Mouse (Mus musculus) spleen, postnatal 10 days (tissue): ENCODE measurements at regions not wholly inside any gene's neighbourhood (a gene's known extent, or its start where the extent isn't known, plus 50 kb on each side); places are given as distances from the start of the nearest gene placed in this dataset.
"Not testable (repeated sequence)": the region's sequence is repeated elsewhere in the genome, so short reads cannot be mapped to it uniquely, and the experiment has no call there.

ENCODE experiments used
- DNase-seq, 2 experiments: peaks; one replicate each; pipeline ENCODE4 v3.0.0; 2021 to 2022; ENCODE audit warnings: low spot score in 2 of 2

DNA sequence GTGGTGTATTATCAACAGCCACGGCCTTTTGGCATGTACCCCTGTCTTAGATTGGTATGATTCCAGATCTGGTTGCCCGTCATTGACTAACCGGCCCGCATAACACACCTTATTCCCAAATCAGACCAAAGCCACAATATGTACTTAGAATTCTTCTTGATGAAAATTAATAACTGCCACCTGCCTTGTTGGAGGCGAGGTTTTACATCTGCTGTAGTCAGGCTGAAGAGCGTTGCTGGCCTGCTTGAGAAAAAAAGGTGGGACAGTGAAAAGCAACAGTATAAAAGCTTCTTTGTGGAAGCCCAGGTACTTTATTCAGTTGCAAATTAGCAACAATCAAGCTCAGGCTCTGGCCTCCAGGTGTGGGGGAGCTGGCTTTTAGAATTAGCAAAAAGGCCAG, 223.6 kb upstream of the Car8 start:
- DNase-seq: not testable (repeated sequence)

DNA sequence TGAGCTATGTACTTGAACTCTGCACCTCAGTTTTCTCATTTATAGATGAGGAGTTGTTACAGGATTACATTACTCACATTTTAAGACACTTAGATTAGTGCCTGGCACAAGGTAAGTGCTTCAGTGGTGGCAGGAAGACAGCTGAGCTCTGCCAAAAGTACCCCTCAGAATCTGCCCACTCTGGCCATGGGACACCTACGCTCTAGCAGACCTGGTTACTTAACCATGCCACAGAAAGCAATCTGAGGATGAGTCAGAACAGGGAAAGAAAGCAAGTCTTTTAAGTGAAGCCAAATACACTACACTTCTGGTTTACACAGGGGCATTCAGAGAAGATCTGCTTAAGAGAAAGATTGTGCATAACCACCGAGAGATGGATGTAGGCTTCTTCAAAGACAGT, 215.5 kb upstream of the Car8 start:
- no peak for DNase-seq

DNA sequence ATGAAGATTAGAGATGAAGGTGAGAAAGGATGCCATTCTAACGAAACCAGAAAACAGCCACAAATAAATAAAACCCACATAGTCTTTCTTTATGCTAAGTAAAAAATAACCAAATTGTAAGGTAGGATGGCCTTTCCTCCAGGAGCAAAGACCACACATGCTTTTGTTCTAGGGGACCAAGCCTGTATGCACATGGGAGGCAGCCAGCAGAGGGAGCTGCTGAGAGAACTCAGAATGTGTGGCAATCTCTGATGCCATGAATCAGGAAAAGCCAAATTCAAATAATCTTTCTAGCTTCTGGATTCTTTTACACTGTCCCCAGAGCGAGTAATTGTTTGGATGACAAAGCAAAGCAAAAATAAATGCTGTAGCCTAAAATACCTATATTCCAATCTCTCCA, 193.6 kb upstream of the Car8 start:
- peak in 1 of 2 experiments; percentile 39 for DNase-seq

DNA sequence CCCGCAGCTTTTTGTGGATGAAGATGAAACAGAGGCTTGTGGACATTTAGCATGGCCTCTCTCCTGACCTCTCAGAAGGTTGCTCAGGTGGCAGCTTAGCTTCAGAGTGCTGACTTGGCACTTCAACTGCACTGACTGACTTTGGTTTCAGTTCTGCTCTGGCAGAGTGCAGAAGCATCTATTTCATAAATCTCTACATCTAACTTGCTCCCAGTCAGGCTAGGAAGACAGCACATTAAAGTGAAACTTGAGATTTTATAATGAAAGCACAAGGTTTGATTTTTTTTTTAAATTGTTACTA, 192.1 kb upstream of the Car8 start:
- DNase-seq: no peak

DNA sequence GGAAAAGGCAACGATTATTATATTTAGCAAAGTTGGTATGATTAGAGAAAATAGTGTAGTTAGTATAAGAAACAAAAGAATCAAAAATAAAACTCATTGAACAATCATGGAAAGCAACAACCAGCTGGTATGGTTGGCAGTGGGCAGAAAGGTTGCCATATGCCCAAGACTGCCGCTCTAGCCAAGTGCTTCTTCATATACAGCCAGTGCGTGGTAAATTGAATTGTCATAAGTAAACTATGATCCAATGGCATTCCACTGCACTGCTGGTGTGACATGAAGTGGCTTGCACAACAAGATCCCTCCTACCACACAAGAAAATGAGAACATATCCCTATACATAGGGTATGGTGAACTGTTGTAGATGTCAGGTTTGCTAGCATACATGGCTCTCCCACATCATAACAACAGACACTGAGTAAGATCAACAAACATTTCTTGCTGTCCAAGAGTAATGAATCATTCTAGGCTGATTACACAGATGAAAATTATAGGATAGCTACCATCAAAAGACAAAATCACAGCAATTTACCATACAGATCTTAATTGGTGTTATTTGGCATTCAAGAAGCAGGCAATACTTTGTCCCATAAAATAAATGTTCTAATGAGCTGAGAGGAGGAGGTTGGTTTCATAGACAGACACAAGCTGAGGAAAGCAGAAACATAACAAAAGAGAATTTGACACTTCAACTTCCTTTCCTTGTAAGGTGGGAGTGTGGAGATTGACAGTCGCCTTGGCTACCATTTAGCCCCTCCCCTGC, 191.6 kb upstream of the Car8 start:
- no peak for DNase-seq

DNA sequence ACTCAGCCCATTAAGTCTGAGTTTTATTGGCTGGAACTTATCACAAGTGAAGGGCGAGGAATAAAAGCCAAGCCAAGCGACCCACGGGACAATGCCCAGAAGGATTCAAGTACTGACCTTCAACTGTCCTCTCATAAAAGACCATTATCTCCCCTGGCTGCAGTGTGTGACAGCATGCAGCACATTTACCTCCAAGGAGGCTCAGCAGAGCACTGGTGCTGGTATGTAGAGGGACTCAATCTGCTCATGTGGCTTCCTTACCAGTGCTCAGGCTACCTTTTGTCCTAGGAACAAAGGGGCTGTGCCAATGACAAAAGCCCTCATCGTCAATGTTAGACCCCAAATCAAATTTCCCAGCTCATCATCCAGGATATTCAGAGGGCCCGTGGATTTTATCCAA, 190.9 kb upstream of the Car8 start:
- DNase-seq: no peak

DNA sequence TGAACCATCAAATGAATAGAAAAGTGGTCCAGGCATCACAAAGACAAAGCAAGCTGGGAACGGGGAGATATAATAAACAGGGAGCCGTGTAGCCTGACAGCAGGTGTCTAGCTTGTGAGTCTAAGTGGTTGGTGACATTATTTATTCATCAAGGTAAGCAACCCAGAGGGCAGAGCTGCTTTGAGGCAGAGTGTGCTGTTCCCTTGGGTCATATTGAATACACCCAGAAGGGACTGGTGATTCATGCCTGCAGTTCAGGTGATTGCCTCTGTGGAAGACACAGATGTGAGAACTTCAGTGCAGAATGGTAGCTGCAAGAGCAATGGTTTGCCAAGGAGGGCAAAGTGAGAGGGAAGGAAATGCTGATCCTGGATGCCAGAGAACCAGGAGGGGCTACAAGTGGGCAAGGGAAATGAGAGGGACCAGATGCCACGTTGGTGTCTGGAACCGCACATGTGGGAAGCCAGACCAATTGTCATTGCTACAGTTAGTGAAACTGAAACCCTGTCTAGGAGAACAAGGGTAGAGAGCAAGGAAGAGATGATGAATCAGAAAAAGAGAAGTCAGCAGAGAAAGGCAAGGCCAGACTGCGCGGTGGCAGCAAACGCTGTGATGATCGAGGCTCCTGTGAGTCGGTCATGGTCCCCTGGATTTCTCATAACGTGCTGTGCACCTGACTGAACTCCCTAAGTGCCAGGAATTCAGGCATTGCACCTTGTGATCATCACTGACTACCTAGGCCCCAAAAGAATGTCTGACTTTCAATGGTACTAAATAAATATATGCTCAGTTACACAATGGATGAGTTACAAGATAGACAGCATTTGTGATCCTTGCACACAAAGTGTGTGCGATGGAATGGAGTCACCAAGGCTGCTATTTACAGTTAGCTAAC, 190.0 kb upstream of the Car8 start:
- no peak for DNase-seq

DNA sequence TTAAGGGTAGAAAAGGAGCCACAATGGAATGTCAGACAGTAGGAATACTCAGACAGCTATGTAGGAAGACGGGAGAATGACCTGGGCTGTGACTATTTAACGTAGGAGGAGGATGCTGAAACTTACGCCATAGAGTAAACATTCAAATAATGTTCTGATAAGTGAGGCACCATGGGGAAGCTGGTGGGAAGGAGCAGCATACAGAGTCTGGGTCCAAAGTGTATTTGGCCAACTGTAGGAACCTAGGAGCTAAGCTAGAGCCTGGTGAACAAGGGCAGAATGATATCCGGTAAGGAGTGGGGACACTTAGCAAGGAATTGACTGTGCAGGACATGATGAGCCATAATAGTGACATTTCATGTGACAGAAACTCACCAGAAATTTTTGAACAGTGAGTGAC, 189.0 kb upstream of the Car8 start:
- DNase-seq: no peak

DNA sequence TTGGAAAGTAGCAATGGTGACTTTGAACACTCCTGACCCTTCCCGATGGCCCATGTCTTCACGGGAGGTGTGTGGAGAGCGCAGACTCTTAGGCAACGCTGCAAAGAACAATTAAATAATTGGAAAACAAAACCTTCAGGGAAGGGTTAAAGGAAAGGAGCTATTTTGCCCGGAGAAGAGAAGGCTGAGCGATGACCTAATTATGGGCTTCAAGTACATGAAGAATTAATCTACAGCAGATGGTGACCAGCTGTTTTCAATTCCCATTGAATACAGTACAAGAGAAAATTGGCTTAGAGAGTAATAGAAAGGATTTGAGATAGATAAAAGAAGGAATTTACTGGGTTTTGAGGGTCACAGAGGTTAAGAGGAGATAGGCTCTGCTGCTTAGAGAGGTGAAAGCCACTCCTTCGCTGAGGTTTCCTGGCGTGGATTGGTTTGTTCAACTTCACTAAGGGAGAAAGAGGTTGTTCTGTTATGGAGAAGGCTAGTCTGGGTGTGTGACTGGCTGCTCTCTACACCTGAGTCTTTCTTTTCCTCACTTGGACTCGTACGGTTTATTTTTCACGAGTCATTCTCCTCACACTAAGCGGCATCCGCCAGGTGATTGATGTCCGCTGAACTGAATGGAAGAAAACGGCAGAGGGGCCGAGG, 184.7 kb upstream of the Car8 start:
- no peak for DNase-seq

DNA sequence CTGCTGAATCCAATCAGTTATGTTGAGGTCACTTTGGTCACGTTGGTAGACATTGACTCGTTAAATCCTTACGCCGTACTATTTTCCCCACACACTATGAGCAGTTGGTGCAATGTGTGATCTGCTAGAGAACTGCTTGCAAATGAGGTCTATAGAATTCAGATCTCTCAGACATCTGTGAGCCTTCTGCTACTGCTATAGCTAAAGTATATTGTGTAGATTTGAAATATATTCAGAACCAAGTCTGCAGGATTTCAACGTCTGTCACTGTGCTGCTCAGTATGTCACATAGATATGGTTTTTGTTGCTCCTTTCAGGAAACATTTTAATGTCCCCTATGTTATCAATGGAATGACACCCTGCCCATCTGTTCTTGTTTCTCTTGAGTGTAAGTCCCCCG, 182.4 kb upstream of the Car8 start:
- DNase-seq: no peak

DNA sequence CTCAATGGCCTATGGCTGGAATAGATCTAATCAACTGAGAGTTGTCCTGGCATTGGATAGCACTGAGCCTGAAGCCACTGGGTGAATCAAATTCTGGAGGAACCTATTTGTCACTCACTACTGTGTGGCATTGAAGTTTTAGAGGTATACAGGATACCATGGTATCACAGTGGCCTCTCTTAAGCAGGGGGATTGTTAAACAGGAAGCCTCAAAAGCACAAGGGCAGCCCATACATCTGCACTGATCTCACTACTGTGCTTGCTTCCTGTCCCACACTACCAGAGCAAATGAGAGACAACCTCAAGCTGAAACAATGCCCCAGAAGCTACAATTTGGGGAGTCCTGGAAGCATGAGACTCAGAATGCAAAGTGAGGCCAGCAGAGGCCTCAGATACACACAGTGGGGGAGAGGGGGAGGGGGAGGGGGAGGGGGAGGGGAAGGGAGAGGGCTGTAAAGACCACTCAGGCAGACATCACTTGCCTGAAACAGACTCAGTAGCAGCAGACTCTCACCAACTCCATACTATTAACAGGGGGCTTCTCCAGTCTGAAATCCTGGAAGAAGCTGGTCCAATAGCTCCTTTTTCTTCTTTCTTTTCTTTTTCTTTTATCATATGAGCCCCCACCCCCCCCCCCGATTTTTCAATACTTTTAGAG, 179.7 kb upstream of the Car8 start:
- DNase-seq: no peak

DNA sequence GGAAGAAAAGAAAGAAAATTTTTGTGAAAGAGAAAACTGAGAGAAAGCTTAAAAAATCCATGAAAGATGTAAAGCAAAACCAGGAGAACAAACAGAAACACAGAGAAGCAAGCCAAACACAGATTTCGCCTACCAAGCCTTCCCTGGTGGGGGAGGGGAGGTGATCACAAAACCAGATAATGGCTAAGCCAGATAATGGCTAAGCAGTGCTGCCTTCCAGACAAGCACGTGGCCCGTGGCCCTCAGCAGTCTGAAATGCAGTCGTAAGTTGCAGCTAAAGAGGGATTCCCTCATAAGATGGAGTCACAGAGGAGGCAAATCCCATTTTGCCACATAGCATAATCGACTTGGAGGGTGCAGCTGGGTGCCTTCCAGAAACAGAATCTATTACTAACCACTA, 179.0 kb upstream of the Car8 start:
- no peak for DNase-seq

DNA sequence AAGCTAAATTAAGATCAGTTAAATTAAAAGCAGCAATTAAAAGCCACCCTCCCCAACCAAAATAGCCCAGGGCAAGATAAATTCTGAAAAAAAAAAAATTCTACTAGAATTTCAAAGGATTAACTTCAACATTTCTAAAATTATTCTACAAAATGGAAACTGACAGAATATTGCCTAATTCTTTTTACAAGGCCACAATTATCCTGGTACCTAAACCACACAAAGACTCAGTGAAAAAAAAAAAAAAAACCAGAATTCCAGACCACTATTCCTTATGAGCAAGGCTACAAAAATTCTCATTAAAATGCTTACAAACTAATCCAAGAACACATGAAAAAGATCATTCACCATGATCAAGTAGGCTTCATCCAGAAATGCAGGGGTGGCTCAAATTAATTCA, 174.5 kb upstream of the Car8 start:
- DNase-seq: no peak

DNA sequence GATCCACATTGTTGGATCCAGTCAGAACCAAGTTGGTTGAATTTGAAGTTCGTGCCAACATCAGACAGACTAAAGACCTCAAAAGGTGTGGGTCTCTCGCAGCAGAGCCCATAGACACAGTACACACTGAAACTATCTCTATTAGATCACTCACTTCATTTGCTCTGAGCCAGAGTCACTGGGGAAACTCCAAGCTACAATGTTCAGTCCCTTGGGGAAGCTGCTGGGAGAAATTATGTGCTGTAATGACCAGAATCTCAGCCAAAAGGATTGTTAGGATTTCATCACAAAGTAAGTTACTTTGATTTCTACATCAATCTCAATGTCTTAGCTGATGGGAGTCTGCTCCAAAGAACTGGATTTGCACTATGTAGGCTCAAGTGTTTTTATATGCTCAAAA, 161.2 kb upstream of the Car8 start:
- no peak for DNase-seq

DNA sequence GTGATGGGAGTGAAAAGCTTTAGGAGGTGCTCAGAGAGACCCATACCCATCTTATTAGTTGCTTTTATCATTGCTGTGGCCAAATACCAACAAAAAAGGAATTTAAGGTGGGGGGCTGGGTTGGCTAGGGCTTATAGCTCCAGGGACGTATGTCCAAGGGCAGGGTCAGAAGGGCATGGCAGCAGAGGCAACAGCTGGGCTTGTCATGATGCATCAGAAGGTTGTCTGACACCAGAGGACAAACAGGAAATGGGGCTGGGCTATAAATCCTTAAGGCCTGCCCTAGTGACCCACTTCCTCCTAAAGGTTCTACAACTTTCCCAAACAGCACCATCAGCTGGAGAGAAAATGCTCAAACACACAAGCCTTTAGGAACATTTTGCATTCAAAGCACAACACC, 160.6 kb upstream of the Car8 start:
- DNase-seq: no peak

DNA sequence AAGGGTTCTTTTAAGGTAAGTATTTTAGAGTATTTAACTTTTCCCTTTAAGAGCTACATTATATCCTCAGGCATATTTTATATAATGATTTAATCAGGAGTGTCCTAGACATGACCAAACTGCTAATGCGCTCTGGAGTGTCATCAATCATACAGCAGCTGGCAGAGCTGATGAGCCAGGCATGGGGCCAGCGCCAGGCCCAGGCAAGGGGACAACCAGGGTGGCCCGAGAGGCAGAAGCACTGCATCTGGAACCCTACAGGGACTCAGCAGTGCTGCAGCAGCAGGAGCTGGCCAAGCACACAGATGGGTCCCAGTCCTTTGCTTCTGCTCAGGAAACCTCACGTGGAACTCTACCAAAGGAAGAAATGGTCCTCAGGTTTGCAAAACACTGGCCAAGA, 160.1 kb upstream of the Car8 start:
- DNase-seq: no peak

DNA sequence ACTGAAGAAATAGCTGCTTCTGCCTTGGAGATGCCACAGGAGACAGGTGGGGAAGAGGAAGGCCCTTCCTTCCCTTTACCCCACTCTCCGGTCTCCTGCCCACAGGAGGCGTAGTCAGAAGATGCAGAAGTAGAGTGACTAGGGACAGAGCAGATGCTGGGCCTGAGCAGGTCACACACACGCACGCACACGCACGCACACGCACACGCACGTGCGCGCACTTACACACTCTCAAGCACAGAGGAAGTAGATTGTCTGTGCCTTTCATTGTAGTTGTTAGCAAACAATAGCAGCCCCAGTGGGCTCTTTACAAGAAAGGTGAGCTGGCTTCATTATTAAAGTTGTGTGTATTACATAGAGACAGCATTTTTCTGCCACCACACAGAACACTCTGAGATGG, 144.3 kb upstream of the Car8 start:
- DNase-seq: no peak

DNA sequence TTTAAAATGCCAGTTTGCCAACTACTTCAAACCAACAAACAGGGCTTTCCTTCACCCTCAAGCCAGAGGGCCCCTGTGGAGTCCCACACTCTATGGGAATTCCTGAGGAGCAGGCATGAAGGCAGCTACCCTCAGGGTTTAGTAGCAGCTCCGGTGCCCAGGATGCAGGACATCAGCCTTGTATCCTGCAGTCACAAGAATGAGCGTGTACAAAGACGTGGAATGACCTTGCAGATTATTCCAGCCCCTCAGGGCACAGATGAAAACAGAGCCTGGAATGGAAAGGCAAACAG, 143.2 kb upstream of the Car8 start:
- DNase-seq: no peak

DNA sequence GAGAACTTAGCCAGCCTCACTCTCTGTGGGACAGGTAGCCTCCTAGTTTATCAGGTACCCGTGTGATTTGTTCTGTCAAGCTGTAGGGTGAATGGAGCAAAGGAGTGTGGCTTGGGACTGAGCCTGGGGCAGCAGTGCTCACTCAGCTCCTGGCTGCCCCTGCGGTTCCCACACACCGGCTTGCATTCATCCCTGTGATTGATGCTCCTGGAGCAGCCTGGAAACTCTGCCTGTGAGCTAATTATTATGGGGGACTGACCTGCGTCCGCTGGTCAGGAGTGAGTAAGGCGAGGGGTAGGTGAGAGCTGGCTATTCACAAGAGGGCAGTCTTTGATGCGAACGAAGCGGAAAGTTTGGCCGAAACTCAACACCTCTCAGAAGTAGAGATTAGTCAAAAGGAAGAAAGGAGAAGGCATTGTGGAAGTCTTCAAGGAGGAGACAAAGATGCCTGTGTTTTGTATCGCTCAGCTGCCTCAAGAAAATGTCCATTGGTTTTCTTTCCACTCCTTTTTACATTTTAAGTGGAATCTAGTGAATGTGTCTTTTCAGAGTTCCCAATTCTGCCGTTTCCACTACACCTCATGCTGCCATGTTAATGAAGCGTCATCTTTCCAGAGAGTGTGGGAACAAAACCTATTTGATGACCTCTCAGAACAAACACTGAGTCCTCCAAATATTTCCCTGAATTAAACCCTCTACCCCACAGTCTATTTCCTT, 142.7 kb upstream of the Car8 start:
- DNase-seq: no peak

DNA sequence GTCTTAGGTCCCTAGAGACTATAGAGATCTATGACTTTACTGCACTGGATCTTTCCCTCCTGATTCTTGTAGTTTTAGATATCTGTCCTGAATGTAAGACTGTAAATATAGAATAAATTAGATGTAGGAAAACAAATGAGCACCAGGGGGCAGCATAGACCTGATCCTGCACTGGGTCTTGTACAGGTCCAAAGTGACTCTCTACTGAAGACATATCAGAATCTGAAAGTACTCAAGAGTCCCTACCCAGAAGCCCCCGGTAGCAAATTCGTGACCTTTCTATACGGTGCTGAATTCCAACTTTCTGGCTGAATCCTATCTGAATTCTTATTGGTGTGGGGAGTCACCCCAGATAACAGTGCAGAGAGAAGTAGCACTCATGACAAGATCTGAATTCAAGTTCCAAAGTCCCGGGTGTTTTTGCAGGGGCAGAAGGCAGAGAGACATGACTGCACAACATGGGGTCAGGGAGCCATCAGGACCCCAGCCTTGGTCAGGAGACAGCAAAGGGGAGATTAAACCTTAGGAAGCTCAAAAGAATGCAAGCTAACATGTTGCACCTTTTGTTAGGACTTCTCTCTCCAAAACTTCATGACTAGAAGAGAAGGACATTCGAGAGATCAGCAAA, 142.0 kb upstream of the Car8 start:
- peak; percentile 11 to 54 for DNase-seq

DNA sequence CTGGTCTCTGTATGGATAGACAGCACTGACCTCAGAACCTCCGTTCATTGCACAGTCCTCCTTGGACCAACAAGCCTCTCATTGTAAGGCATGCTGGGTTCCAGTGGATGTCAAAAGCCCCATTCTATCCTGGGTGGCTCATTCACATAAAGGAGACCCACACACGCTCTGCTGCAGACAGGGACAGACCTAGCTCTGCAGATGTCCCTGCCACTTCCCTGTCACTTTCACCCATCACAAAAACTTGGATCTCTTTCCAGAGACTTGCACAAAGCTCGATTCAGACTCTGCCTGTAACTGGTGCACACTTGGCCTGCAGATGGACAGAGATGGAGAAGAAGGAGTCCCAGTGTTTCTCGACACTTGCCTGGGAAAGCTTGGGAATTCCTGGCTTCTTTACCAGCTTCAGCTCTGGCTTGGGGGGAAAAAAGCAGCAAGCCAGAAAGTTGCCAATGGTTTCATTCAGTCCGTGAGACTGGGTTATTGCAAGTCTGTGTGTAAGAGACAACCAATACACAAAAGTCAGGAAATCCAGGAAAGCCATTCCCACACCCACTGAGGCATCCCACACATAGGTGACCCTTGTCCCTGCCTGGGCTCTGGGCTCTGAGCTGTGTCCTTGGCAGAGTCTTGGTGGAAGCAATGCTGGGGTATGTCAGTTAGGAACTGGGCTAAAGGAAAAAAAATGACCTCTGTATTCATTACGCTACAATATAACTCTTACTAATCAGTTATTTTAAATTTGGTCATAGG, 136.1 kb upstream of the Car8 start:
- DNase-seq: no peak
